Mouse (Mus musculus): Measurements from ENCODE around the gene Serf2. TPM values are rescaled to one million over a fixed set of nuclear protein-coding genes. Genes with fewer than 3 reads are reported as not detected.
"Not testable (repeated sequence)": the region's sequence is repeated elsewhere in the genome, so short reads cannot be mapped to it uniquely, and the experiment has no call there.

Serf2 gene
- polyA plus RNA-seq, 1 experiment: not detected

DNA sequence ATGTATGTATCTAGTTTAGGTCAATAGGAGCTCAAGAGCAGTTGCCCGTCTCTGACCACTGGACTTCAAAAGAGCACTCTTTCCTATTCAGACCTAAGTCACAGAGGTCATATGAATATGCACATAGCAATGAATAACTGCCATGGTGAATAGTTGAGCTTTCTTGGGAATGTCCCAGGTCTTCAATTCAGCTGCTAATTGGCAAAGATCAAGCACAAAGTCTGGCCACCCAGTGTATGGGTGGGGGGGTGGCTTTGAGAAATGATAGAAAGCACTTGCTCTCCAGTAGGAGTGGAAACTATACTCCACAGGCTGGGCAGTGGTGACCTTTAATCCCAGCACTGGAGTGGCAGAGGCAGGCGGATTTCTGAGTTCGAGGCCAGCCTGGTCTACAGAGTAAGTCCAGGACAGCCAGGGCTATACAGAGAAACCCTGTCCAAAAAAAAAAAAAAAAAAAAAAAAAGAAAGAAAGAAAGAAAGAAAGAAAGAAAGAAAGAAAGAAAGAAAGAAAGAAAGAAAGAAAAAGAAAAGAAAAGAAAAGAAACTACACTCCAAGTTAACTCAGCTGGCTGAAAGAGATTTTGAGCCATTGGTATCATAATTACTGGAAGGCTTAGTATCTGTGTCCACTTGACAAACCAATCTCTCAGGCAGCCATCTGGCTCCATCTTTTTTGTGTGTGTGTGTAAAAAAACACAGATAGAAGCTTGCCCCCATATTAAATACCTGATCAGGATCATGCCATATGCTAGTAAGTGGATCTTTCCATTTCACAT, 28.7 kb downstream of the Serf2 start:
- Histone ChIP-seq H3K4me3 (ENCODE audit: insufficient read depth, low read depth, low read length) (no peak overlapping the region), H3K4me1 (ENCODE audit: control insufficient read depth, insufficient read depth, low read length) (no peaks in the 10 kb centered on the region; the same call in 1 of the 2 replicates), H3K27ac (ENCODE audit: insufficient read depth, low read depth, low read length) (no peak overlapping the region)
- WGBS: 75% methylated on average over 3 of the region's 3 CpGs
- TF ChIP-seq CTCF (IDR thresholded peaks at IDR 0.05; ENCODE audit: insufficient read depth, low read depth, low read length) (no peak), POLR2A (IDR thresholded peaks at IDR 0.05; ENCODE audit: insufficient read depth, low read depth, low read length) (no peak)

DNA sequence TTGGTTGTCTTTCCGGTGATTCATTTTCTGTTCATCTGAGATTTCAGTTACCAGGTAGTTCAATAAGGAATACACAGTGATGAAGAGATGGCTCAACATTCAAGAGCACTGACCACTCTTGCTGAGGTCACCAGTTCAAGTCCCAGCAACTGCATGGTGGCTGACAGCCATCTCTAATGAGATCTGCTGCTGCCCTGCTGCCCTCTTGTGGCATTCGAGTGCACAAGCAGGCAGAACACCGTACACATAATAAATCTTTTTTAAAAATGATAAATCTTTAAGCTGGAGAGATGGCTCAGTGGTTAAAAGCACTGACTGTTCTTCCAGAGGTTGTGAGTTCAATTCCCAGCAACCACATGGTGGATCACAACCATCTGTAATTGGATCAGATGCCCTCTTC, 31.5 kb downstream of the Serf2 start:
- no peak overlapping the region for H3K27ac ChIP-seq (ENCODE audit: insufficient read depth, low read depth, low read length)
- H3K4me1 ChIP-seq (ENCODE audit: control insufficient read depth, insufficient read depth, low read length): no peaks in the 10 kb centered on the region; the same call in 1 of the 2 replicates
- TF ChIP-seq POLR2A (IDR thresholded peaks at IDR 0.05; ENCODE audit: insufficient read depth, low read depth, low read length): no peak
- no peak for TF ChIP-seq CTCF (IDR thresholded peaks at IDR 0.05; ENCODE audit: insufficient read depth, low read depth, low read length)
- no peak overlapping the region for H3K4me3 ChIP-seq (ENCODE audit: insufficient read depth, low read depth, low read length)
- WGBS: 60% methylated on average over 3 of the region's 3 CpGs

DNA sequence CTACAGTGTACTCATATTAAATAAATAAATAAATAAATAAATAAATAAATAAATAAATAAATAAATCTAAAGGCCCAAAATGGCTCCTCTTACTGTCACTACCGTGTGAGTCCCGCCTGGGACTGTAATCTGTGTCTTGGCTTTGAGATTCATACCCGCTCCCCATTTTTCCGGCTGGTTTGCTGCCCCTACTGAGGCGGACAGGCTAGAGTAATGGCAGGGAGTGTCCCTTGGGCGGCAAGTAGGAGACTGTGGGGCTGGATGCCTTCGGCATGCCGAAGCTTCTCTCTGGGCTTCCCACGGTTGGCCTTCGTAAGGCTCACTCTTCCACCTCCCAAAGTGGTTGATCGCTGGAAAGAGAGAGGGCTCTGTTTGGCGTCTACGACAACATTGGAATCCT, 31.9 kb downstream of the Serf2 start:
- WGBS: 89% methylated on average over 13 of the region's 13 CpGs
- H3K27ac ChIP-seq (ENCODE audit: insufficient read depth, low read depth, low read length); H3K4me1 ChIP-seq (ENCODE audit: control insufficient read depth, insufficient read depth, low read length); H3K4me3 ChIP-seq (ENCODE audit: insufficient read depth, low read depth, low read length): not testable (repeated sequence)

DNA sequence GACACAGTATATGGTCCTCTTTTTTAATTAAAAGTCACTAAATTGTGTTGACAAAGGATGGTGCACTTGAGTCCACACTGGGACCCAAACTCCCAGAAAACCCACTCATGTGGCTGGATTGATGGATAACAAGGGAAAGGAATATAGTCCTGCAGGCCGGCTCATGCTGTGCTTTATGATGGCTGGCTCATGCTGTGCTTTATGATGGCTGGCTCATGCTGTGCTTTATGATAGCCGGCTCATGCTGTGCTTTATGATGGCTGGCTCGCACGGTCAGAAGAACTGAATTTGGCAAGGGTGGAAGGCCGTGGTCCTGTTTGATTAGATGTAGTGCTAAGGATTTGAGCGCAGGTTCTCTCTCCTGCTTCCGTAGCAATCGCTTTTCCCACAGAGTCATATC, 34.6 kb downstream of the Serf2 start:
- no peak for TF ChIP-seq POLR2A (IDR thresholded peaks at IDR 0.05; ENCODE audit: insufficient read depth, low read depth, low read length)
- no peak for TF ChIP-seq CTCF (IDR thresholded peaks at IDR 0.05; ENCODE audit: insufficient read depth, low read depth, low read length)
- Histone ChIP-seq H3K27ac (ENCODE audit: insufficient read depth, low read depth, low read length) (no peak overlapping the region), H3K4me3 (ENCODE audit: insufficient read depth, low read depth, low read length) (no peak overlapping the region), H3K4me1 (ENCODE audit: control insufficient read depth, insufficient read depth, low read length) (no peaks in the 10 kb centered on the region; the same call in 1 of the 2 replicates)
- WGBS: 55% methylated on average over 8 of the region's 8 CpGs

DNA sequence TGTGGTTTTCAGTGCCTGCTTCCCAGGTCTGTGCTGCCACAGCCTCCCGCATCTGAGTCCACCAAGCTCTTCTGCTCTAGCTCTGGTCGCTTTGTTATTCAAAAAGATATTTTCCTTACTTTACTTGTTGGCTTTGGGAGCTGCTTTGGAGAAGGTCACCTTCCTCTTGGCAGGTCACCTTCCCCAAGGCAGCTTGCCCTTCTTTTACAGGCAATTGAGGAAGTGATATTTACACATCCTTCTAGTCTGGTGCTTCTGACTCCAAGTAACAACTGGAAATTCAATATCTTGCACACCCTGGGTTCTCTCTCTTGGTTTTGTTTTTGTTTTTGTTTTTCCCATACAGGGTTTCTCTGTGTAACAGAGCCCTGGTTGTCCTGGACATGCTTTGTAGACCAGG, 35.4 kb downstream of the Serf2 start:
- H3K4me1 ChIP-seq (ENCODE audit: control insufficient read depth, insufficient read depth, low read length); H3K4me3 ChIP-seq (ENCODE audit: insufficient read depth, low read depth, low read length); H3K27ac ChIP-seq (ENCODE audit: insufficient read depth, low read depth, low read length): not testable (repeated sequence)
- 84% methylated on average over 2 of the region's 2 CpGs for WGBS

DNA sequence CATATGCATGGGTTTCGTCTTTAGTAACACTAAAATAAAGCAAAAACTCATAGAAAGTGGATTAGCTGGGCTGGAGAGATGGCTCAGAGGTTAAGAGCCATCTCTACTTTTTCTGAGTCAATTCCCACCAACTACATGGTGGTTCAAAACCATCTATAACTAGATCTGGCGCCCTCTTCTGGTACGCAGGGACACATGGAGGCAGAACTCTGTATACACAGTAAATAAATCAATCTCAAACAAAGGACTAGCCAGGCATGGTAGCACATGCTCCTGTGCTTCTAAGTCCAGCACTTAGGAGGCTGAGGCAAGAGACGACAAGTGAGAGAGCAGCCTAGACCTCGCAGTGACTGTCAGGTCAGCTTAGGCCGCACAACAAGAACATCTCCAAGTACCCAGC, 52.6 kb downstream of the Serf2 start:
- 83% methylated on average over 1 of the region's 6 CpGs for whole genome bisulfite sequencing
- not testable (repeated sequence) for H3K27ac ChIP-seq (ENCODE audit: insufficient read depth, low read depth, low read length)

DNA sequence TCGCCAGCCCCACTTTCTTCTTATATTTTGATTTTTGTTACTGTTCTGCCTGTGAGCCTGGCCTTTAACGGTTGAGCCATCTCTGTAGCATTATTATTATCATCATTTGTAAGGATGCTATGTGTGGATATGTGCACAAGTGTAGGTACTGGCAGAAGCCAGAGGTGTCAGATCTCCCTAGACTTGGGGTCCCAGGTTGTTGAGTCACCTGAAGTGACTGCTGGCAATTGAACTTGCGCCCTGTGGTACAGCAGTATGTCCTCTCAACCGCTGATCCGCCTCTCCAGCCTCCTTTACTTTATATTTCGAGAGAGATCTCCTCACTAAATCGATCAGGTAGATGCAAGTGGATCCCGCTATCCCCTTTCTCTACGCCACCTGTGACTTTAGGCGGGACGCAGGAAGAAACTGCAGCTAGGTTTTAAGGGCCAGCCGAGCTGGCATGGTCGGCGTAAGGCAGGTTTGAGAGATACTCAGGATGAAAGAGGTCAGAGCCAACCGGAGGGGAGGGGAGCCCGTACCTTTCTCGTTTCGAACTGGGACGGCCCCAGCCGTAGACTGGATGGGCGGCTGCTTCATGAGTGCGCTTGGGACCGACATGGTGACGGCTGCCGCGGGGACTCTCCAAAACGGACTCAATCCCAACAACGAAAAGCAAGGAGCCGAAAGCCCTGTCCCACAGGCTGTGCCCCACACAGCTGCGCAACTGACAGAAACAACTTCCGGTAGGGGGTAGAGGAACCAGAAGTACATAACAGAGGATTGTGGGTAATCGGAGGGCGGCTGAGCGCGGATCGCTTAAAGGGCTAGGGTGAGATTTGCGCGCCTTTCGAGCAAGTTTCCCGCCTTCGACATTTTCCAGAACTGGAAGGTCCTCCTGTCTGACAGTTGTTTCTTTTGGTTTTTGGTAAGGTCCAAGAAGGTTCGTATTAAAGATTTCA, 57.2 kb downstream of the Serf2 start, which contains the start of the genes Mfap1a and Wdr76:
TSS of gene Mfap1a (minus strand) at position 724 of the 941 bp plus-strand sequence.
TSS of gene Wdr76 (plus strand) at position 782 of the 941 bp plus-strand sequence.
- TF ChIP-seq POLR2A (IDR thresholded peaks at IDR 0.05; ENCODE audit: insufficient read depth, low read depth, low read length): peak; percentile 70
- H3K4me1 ChIP-seq (ENCODE audit: control insufficient read depth, insufficient read depth, low read length); H3K27ac ChIP-seq (ENCODE audit: insufficient read depth, low read depth, low read length): not testable (repeated sequence)
- WGBS: 3% methylated on average over 42 of the region's 42 CpGs
- peak within 1 kb of the TSS; percentile 97 for H3K4me3 ChIP-seq (ENCODE audit: insufficient read depth, low read depth, low read length)

More for the DNA sequence above, 52.6 kb downstream of the Serf2 start:
- not testable (repeated sequence) for H3K4me3 ChIP-seq (ENCODE audit: insufficient read depth, low read depth, low read length); H3K4me1 ChIP-seq (ENCODE audit: control insufficient read depth, insufficient read depth, low read length)

DNA sequence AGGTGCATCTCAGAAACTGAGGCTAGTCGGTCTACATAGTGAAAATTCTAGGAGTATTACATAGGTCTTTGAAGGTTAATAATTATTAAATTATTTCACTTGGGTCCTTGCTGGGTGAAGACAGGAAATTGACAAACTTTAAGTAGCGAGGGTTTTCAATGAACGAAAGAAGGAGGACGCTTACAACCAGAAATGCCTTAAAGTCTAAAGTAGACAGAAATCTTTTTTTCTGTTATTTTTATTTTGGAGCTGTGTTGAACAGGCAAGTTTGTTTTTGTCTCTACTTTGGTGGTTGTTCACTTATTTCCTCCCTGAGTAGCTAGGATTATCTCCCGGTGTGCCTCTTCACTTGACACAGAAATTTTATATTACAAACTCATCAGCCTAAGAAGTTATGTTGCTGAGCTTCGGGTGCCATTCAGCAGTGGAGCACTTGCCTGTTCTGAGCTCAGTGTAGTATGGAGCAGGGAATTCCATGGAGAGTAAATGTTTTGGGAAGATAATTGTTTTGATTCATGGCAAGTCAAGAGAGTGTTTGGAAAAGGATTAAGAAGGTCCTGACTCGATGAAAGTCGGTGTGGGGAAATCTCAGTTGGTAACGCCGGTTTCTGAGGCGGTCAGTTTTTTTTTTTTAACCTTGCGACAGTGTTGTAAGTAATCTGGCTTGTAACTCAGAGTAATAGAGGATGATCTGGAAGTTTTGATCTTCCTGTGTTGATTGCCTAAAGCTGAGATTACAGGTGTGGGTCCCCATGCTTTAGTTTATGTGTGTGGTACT, 58.4 kb downstream of the Serf2 start:
- Histone ChIP-seq H3K4me3 (ENCODE audit: insufficient read depth, low read depth, low read length) (no peak overlapping the region), H3K4me1 (ENCODE audit: control insufficient read depth, insufficient read depth, low read length) (peaks cover 5% of the 10 kb centered on the region), H3K27ac (ENCODE audit: insufficient read depth, low read depth, low read length) (no peak overlapping the region)
- 6% methylated on average over 12 of the region's 12 CpGs for WGBS
- TF ChIP-seq POLR2A (IDR thresholded peaks at IDR 0.05; ENCODE audit: insufficient read depth, low read depth, low read length) (no peak), CTCF (IDR thresholded peaks at IDR 0.05; ENCODE audit: insufficient read depth, low read depth, low read length) (no peak)

Other genes with a start within 250 kb of the Serf2 start
- 272 TPM in 1 of 2 replicates, not detected in the other for gene Trp53bp1, start 177.8 kb upstream of the Serf2 start, polyA plus RNA-seq (2012; ENCODE audit: insufficient read depth, insufficient read length, low replicate concordance, missing spikeins)
- gene Map1a, start 159.6 kb upstream of the Serf2 start, polyA plus RNA-seq (2012; ENCODE audit: insufficient read depth, insufficient read length, low replicate concordance, missing spikeins): 93.5 and 210 TPM in 2 replicates
- gene Ppip5k1, start 93.8 kb upstream of the Serf2 start, polyA plus RNA-seq (2012; ENCODE audit: insufficient read depth, insufficient read length, low replicate concordance, missing spikeins): 355 TPM in 1 of 2 replicates, not detected in the other
- gene Ckmt1, start 91.5 kb upstream of the Serf2 start, polyA plus RNA-seq (2012; ENCODE audit: insufficient read depth, insufficient read length, low replicate concordance, missing spikeins): not detected in 2 replicates
- not detected in 2 replicates for gene Strc, start 62.0 kb upstream of the Serf2 start, polyA plus RNA-seq (2012; ENCODE audit: insufficient read depth, insufficient read length, low replicate concordance, missing spikeins)
- gene Pdia3, start 35.4 kb upstream of the Serf2 start, polyA plus RNA-seq (2012; ENCODE audit: insufficient read depth, insufficient read length, low replicate concordance, missing spikeins): 166 and 331 TPM in 2 replicates
- not detected in 2 replicates for gene Catsper2, start 35.4 kb upstream of the Serf2 start, polyA plus RNA-seq (2012; ENCODE audit: insufficient read depth, insufficient read length, low replicate concordance, missing spikeins)
- not detected in 2 replicates for gene Ell3, start 4.9 kb upstream of the Serf2 start, polyA plus RNA-seq (2012; ENCODE audit: insufficient read depth, insufficient read length, low replicate concordance, missing spikeins)
- gene Hypk, start 4.1 kb downstream of the Serf2 start, polyA plus RNA-seq (2012; ENCODE audit: insufficient read depth, insufficient read length, low replicate concordance, missing spikeins): 611 TPM in 1 of 2 replicates, not detected in the other
- not detected in 2 replicates for gene Serinc4, start 7.6 kb downstream of the Serf2 start, polyA plus RNA-seq (2012; ENCODE audit: insufficient read depth, insufficient read length, low replicate concordance, missing spikeins)
- not detected in 2 replicates for gene Mfap1b, start 24.9 kb downstream of the Serf2 start, polyA plus RNA-seq (2012; ENCODE audit: insufficient read depth, insufficient read length, low replicate concordance, missing spikeins)
- not detected in 2 replicates for gene Mfap1a, start 57.5 kb downstream of the Serf2 start, polyA plus RNA-seq (2012; ENCODE audit: insufficient read depth, insufficient read length, low replicate concordance, missing spikeins)
- not detected in 2 replicates for gene Wdr76, start 57.5 kb downstream of the Serf2 start, polyA plus RNA-seq (2012; ENCODE audit: insufficient read depth, insufficient read length, low replicate concordance, missing spikeins)

Data from olfactory bulb, adult 2 months (tissue).